Mouse (Mus musculus): ENCODE data around the gene Dcpp3.
"Not testable (repeated sequence)": the region's sequence is repeated elsewhere in the genome, so short reads cannot be mapped to it uniquely, and the experiment has no call there.

Gene Dcpp3

DNA sequence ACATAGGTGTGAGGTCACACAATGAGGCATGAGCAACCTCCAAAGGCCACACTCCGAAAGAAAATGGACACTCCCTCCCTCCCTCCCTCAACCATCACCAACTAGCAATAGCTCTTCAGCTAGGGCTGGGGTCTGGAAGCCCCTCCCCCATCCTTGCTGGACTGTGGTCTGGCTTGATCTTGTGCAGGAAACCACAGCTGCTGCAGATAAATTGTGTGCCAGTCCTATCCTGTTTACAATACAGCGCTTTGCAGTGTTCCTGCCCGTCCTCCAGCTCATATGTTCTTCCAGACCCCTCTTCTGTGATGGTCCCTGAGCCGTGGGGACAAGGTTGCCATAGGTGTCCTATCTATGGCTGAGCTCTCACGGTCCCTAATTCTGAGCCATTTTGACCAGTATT is 13.9 kb downstream of the Dcpp3 start:
- Histone ChIP-seq H3K9me3 (ENCODE audit: low read length) (peaks cover 47% of the 10 kb centered on the region), H3K4me1 (replicated peaks; ENCODE audit: low read depth, low read length) (no peaks in the 10 kb centered on the region), H3K36me3 (ENCODE audit: insufficient read depth, low read length) (no peaks in the 10 kb centered on the region), H3K4me3 (replicated peaks; ENCODE audit: low read length) (no peak overlapping the region), H3K27me3 (ENCODE audit: insufficient read depth, low read length) (no peaks in the 10 kb centered on the region)
- TF ChIP-seq POU5F1 (IDR thresholded peaks at IDR 0.05; ENCODE audit: borderline replicate concordance, low read length) (no peak), CTCF (conservative IDR thresholded peaks at IDR 0.05; ENCODE audit: low read length) (no peak), NANOG (IDR thresholded peaks at IDR 0.05; ENCODE audit: borderline replicate concordance, low read length) (no peak)

DNA sequence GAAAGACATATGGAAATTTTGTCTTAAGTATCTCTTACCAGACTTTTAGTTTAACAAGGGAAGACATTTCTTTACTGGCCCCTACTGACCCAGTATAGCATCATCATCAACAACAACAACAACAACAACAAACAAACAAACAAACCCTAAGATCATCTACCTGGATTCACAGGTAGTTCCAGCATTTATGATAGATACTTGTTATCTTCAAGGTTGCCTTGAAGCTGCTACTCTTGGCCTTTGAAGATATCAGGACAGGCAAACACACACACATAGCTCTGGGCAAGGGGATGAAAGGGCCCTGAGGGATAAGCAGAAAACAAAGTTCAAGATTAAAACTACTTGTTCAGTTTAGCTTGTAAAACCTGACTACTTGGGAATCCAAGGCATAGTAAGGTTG is 24.1 kb downstream of the Dcpp3 start, which contains the start of gene Sbp:
Gene Sbp, plus strand, starts transcription at position 301 of the 400 bp plus-strand sequence.
- Histone ChIP-seq H3K27me3 (ENCODE audit: insufficient read depth, low read length) (no peaks in the 10 kb centered on the region), H3K4me3 (replicated peaks; ENCODE audit: low read length) (no peak within 1 kb of the TSS), H3K9me3 (ENCODE audit: low read length) (no peaks in the 10 kb centered on the region), H3K36me3 (ENCODE audit: insufficient read depth, low read length) (no peaks in the 10 kb centered on the region), H3K4me1 (replicated peaks; ENCODE audit: low read depth, low read length) (no peaks in the 10 kb centered on the region)
- TF ChIP-seq NANOG (IDR thresholded peaks at IDR 0.05; ENCODE audit: borderline replicate concordance, low read length) (no peak), CTCF (conservative IDR thresholded peaks at IDR 0.05; ENCODE audit: low read length) (no peak), POU5F1 (IDR thresholded peaks at IDR 0.05; ENCODE audit: borderline replicate concordance, low read length) (no peak)

DNA sequence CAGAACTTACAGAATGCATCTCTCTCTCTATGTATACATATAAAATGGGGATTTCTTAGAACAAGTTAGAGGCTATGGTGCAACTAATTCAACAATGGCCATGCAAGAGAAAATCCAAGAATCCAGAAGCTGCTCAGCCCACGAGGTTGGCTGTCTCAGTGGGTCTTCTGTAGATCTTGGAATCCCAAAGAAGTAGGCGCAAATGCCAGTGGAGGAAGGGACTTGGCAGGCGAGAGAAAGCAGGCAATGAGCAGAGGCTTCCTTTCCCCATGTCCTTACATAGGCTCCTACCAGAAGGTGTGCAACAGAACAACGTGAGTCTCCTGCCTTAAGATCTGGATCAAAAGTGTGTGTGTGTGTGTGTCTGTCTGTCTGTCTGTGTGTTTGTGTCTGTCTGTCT is 30.2 kb downstream of the Dcpp3 start:
- H3K36me3 ChIP-seq (ENCODE audit: insufficient read depth, low read length); H3K27me3 ChIP-seq (ENCODE audit: insufficient read depth, low read length); H3K4me3 ChIP-seq (replicated peaks; ENCODE audit: low read length); H3K9me3 ChIP-seq (ENCODE audit: low read length); H3K4me1 ChIP-seq (replicated peaks; ENCODE audit: low read depth, low read length): not testable (repeated sequence)

DNA sequence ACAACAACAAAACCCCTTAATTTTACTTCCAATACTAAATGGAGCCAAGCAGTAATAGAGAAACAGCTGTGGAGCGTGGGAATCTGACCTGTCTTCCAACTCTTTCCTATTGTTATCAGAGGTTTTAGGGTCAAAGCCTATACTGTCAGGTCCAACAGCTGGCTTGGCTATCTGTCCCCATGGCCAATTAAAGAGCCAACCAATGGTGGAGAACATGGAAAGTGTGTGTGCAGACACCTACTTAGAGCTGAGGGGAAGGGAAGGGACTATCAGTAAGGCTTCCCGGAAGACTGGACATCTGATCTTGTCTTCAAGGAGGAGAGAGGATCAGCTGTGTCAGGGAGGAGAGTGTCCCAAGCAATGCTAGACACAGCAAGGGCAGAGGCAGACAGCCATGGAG is 31.8 kb downstream of the Dcpp3 start:
- Histone ChIP-seq H3K9me3 (ENCODE audit: low read length) (no peaks in the 10 kb centered on the region), H3K27me3 (ENCODE audit: insufficient read depth, low read length) (no peaks in the 10 kb centered on the region), H3K4me1 (replicated peaks; ENCODE audit: low read depth, low read length) (no peaks in the 10 kb centered on the region), H3K36me3 (ENCODE audit: insufficient read depth, low read length) (no peaks in the 10 kb centered on the region), H3K4me3 (replicated peaks; ENCODE audit: low read length) (no peak overlapping the region)
- TF ChIP-seq NANOG (IDR thresholded peaks at IDR 0.05; ENCODE audit: borderline replicate concordance, low read length): no peak
- TF ChIP-seq POU5F1 (IDR thresholded peaks at IDR 0.05; ENCODE audit: borderline replicate concordance, low read length): no peak

DNA sequence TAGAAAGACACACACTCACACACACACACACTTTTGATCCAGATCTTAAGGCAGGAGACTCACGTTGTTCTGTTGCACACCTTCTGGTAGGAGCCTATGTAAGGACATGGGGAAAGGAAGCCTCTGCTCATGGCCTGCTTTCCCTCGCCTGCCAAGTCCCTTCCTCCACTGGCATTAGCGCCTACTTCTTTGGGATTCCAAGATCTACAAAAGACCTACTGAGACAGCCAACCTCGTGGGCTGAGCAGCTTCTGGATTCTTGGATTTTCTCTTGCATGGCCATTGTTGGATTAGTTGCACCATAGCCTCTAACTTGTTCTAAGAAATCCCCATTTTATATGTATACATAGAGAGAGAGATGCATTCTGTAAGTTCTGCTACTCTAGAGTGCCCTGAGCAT is 33.6 kb downstream of the Dcpp3 start:
- not testable (repeated sequence) for H3K9me3 ChIP-seq (ENCODE audit: low read length); H3K36me3 ChIP-seq (ENCODE audit: insufficient read depth, low read length); H3K4me3 ChIP-seq (replicated peaks; ENCODE audit: low read length); H3K27me3 ChIP-seq (ENCODE audit: insufficient read depth, low read length); H3K4me1 ChIP-seq (replicated peaks; ENCODE audit: low read depth, low read length)

DNA sequence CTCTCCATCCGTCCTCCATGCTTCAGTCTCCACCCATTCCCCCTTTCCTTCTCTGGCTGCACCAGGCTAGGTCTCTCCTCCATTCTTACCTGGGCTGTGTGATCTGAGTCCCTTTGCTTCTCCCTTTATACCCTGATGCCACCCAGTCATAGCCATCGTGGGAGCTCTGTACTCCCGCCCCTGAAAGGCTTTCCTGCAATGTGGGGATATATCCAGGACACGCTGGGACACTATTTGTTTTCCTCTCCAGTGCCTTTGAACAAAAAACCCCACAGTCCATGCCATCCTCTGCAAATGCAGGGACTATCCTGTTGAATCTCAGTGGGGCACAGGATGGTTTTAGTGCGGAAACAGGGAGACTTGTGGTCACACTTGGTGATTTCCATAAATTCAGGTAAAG is 37.9 kb downstream of the Dcpp3 start, which contains the start of gene Sbpl:
Gene Sbpl, minus strand, starts transcription at position 101 of the 400 bp plus-strand sequence.
- Histone ChIP-seq H3K27me3 (ENCODE audit: insufficient read depth, low read length) (no peaks in the 10 kb centered on the region), H3K36me3 (ENCODE audit: insufficient read depth, low read length) (no peaks in the 10 kb centered on the region), H3K4me3 (replicated peaks; ENCODE audit: low read length) (no peak within 1 kb of the TSS), H3K9me3 (ENCODE audit: low read length) (no peaks in the 10 kb centered on the region), H3K4me1 (replicated peaks; ENCODE audit: low read depth, low read length) (peaks cover 12% of the 10 kb centered on the region)
- no peak for TF ChIP-seq POU5F1 (IDR thresholded peaks at IDR 0.05; ENCODE audit: borderline replicate concordance, low read length)
- TF ChIP-seq NANOG (IDR thresholded peaks at IDR 0.05; ENCODE audit: borderline replicate concordance, low read length): no peak
- no peak for TF ChIP-seq CTCF (conservative IDR thresholded peaks at IDR 0.05; ENCODE audit: low read length)

DNA sequence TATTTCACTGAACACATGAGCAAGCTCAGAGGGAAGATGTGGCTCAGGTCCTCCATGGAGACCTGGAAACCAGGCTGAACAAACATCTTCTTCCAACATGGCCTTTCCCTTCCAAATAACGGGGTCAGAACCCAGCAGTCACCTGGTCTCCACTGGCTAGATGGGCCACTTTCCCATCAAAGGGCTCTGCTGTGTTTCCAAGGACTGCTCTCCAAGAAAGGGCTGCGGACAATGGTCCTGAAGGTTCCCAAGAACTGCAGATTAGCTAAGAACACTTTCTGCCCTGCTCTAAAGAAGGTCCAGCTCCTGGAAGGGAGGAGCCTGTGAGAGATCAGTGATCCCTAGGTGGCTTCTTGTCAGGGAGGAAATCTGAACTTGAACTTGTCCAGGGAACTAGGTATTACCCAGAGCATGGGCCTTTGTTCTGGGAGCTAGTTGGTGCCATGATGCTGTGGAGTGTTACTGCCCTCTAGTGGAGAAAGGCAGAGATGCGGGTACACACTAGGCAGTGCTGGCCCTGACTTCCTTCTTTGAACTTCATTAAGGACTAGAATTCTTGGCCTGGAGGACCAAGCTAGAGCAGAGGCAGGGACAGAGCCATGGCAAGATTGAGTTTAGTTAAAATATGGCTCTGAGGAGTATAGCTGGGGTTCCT is 43.0 kb downstream of the Dcpp3 start:
- peaks cover 15% of the 10 kb centered on the region for H3K4me1 ChIP-seq (replicated peaks; ENCODE audit: low read depth, low read length)
- no peaks in the 10 kb centered on the region for H3K36me3 ChIP-seq (ENCODE audit: insufficient read depth, low read length)
- H3K27me3 ChIP-seq (ENCODE audit: insufficient read depth, low read length): no peaks in the 10 kb centered on the region
- no peak overlapping the region for H3K4me3 ChIP-seq (replicated peaks; ENCODE audit: low read length)
- TF ChIP-seq CTCF (conservative IDR thresholded peaks at IDR 0.05; ENCODE audit: low read length) (peak; percentile 94), POU5F1 (IDR thresholded peaks at IDR 0.05; ENCODE audit: borderline replicate concordance, low read length) (no peak), NANOG (IDR thresholded peaks at IDR 0.05; ENCODE audit: borderline replicate concordance, low read length) (no peak)
- H3K9me3 ChIP-seq (ENCODE audit: low read length): no peaks in the 10 kb centered on the region

DNA sequence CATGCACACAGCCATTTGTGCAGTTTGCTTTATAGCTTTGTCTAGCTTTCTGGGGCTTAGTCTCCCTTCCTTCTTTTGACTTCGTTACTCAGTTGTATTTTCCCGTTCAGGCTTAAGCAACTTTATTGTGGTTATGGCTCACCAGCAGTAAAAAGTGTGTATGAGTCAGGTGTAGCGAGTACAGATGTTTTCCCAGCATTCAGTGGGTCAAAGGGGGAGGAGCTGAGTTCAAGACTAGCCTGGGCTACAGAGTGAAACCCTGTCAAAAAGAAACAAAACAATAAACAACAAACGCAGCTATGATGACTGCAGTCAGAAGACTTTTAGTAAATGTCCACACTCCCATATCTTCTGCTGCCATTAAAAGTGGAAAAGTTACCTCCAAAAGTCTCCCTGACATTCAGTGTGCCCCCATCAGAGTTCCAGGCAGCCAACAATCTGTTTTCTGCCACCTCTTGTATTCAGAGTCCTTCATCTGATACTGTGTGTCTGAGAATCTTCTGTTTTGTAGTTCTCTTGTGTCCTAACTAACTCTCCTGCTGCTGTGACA is 44.4 kb downstream of the Dcpp3 start:
- peaks cover 22% of the 10 kb centered on the region for H3K4me1 ChIP-seq (replicated peaks; ENCODE audit: low read depth, low read length)

DNA sequence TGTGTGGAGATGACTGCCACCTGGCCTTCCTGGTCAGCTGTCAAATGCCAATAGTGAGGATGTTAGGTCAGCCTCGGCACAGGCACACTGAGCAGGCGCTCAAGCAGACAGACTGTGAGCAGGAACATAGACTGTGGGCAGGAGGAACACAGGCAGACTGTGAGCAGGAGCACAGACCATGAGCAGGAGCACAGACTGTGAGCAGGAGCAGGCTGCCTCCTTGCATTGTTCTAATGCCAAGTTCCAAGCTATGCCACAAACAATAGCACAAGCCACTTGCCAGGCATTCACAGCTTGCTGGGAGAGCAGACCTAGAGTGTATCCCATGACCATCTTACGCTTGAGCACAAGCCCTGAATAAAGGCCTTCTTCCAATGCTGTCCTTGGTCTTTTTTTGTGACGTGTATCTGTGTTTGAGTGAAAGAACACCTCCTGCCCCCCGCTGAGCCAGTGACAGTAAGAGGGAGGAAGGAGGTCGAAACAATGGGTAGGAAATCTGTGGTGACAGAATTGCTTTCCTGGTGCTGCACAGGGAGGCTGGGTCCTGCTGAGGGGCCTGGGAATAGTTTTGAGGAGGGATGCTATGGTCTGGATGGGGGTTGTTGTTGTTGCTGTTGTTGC is 48.7 kb downstream of the Dcpp3 start:
- Histone ChIP-seq H3K9me3 (ENCODE audit: low read length) (no peaks in the 10 kb centered on the region), H3K36me3 (ENCODE audit: insufficient read depth, low read length) (no peaks in the 10 kb centered on the region), H3K27me3 (ENCODE audit: insufficient read depth, low read length) (0 out of 2 replicates have a peak, but pooled peaks cover 4% of the 10 kb centered on the region)

More for the DNA sequence above, 44.4 kb downstream of the Dcpp3 start:
- H3K9me3 ChIP-seq (ENCODE audit: low read length): no peaks in the 10 kb centered on the region
- no peaks in the 10 kb centered on the region for H3K27me3 ChIP-seq (ENCODE audit: insufficient read depth, low read length)
- H3K36me3 ChIP-seq (ENCODE audit: insufficient read depth, low read length): no peaks in the 10 kb centered on the region
- no peak overlapping the region for H3K4me3 ChIP-seq (replicated peaks; ENCODE audit: low read length)
- no peak for TF ChIP-seq POU5F1 (IDR thresholded peaks at IDR 0.05; ENCODE audit: borderline replicate concordance, low read length)
- TF ChIP-seq CTCF (conservative IDR thresholded peaks at IDR 0.05; ENCODE audit: low read length): no peak
- TF ChIP-seq NANOG (IDR thresholded peaks at IDR 0.05; ENCODE audit: borderline replicate concordance, low read length): no peak

More for the DNA sequence above, 48.7 kb downstream of the Dcpp3 start:
- H3K4me3 ChIP-seq (replicated peaks; ENCODE audit: low read length): no peak overlapping the region
- no peak for TF ChIP-seq POU5F1 (IDR thresholded peaks at IDR 0.05; ENCODE audit: borderline replicate concordance, low read length)
- no peak for TF ChIP-seq NANOG (IDR thresholded peaks at IDR 0.05; ENCODE audit: borderline replicate concordance, low read length)
- no peak for TF ChIP-seq CTCF (conservative IDR thresholded peaks at IDR 0.05; ENCODE audit: low read length)
- H3K4me1 ChIP-seq (replicated peaks; ENCODE audit: low read depth, low read length): peaks cover 10% of the 10 kb centered on the region
